Mouse (Mus musculus) brain, embryonic 14.5 days (tissue): ENCODE data around the gene Fhl1.

Experiments
- CTCF ChIP-seq: fragments of 200-500 bp; IDR thresholded peaks from 2 replicates; pipeline ENCODE4 v1.5.1; 2012; ENCODE audit warnings: inconsistent platforms, mild to moderate bottlenecking, moderate library complexity, borderline replicate concordance; ENCODE audit not compliant: insufficient read depth, insufficient read length; ENCODE audit errors: extremely low read depth
- POLR2A ChIP-seq: fragments of 200-500 bp; IDR thresholded peaks from 2 replicates; pipeline ENCODE4 v1.6.1; 2012; ENCODE audit warnings: mild to moderate bottlenecking, inconsistent platforms, borderline replicate concordance; ENCODE audit not compliant: poor library complexity, insufficient read depth, insufficient read length, severe bottlenecking; ENCODE audit errors: extremely low read depth

DNA sequence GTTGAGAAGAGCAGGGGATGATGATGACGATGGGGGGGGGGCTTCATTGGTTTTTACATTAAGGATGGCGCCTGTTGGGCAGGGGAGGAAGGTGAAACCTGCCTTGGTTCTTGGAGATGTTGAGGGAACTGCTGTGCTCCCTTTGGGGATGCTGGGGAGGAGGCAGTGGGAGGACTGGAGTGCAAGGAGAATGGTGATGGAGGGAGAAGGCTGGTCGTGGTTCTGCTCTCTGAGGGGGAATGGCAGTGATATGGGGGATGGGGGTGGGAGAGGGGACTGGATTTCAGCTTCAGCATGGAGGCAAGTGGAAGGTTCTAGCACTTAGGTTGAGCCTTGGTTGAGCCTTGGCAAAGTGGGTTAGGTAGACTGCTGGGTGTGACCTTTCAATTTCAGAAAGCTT, 814 bp downstream of the Fhl1 start:
- TF ChIP-seq POLR2A (no peak), CTCF (no peak)
